Mouse (Mus musculus): ENCODE data around the gene 1700017B05Rik.
A peak's percentile ranks its signal among the peaks of the same experiment; 100 is the strongest.
"Not testable (repeated sequence)": the region's sequence is repeated elsewhere in the genome, so short reads cannot be mapped to it uniquely, and the experiment has no call there.

1700017B05Rik gene

GRCm38 (mm10) chr9:57220356-57220755, 42.1 kb downstream of the 1700017B05Rik start:
- no peak for DNase-seq (ENCODE audit: low spot score in 2 of 2)

GRCm38 (mm10) chr9:57219511-57219910, 42.9 kb downstream of the 1700017B05Rik start:
- no peak for DNase-seq (ENCODE audit: low spot score in 2 of 2)

GRCm38 (mm10) chr9:57218776-57219175, 43.6 kb downstream of the 1700017B05Rik start:
- no peak for DNase-seq (ENCODE audit: low spot score in 2 of 2)

GRCm38 (mm10) chr9:57217220-57217619, 45.2 kb downstream of the 1700017B05Rik start:
- no peak for DNase-seq (ENCODE audit: low spot score in 2 of 2)

GRCm38 (mm10) chr9:57214500-57214899, 47.9 kb downstream of the 1700017B05Rik start:
- no peak for DNase-seq (ENCODE audit: low spot score in 2 of 2)

GRCm38 (mm10) chr9:57212448-57213222, 49.8 kb downstream of the 1700017B05Rik start:
- DNase-seq (ENCODE audit: low spot score in 2 of 2), result no peak

- DNase-seq (ENCODE audit: low spot score in 2 of 2), result peak in 1 of 2 experiments; percentile 56
Measured at GRCm38 (mm10) chr9:57209316-57209715, 53.1 kb downstream of the 1700017B05Rik start.

- no peak for DNase-seq (ENCODE audit: low spot score in 2 of 2)
Measured at GRCm38 (mm10) chr9:57206896-57207295, 55.5 kb downstream of the 1700017B05Rik start.

- not testable (repeated sequence) for DNase-seq (ENCODE audit: low spot score in 2 of 2)
Measured at GRCm38 (mm10) chr9:57203571-57203970, 58.8 kb downstream of the 1700017B05Rik start.
